Mouse (Mus musculus): ENCODE data around the gene Cox19. TPM values are rescaled to one million over a fixed set of nuclear protein-coding genes. Genes with fewer than 3 reads are reported as not detected.
"Not testable (repeated sequence)": the region's sequence is repeated elsewhere in the genome, so short reads cannot be mapped to it uniquely, and the experiment has no call there.

Cox19 gene
- total RNA-seq, 4 experiments from 2014 or later: 59.2 to 62.6 (median 61.3) TPM

DNA sequence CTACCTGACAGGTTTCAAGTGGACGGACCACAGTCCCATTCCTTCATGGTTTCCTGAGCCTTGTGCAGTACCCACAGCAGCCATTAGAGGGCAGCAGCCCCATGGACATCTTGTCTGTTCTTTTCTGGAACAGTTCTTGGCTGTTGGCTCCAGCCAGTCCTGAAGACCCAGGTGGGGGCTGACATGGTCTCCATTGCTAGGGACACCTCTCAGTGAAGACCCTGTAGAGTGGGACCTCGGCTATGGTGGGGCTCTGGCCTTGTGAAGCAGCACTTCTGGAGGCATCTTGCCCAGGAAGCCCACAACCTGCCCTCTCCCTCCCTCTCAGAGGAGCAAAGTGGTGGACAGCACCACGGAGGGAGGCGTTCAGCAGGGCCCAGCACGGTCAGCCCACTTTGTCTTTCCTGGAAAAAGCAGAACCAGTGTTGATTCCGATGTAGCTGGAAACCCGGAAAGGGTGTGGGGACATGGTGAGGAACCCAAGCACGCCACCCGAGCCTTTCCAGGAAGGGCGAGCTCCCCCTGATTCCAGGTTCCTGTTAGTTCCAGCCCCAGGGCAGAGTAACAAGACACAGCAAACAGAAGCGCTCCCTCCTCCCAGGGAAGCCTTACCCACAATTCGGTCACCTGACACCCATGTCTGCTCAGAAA, 13.2 kb upstream of the Cox19 start:
- peak; percentile 68 to 98 for DNase-seq (ENCODE audit: low spot score in 2 of 2)

DNA sequence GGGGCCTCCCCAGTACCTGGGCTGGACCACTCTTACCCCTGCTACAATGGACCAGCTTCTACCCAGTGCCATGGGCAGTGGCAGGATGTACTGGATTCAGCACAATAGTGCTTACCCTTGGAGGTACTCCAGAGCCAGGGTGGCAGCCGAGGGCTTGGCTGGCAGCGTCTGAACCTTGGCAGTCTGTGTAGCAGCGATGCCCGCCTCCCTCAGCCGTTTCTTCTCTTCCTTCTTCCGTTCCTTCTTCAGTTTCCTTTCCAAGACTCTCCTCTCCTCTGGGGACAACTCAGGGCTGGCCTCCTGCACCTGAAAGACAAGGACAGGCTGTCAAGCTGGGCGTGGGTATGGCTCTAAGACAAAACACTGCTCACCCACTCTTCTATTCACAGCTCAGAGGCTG, 12.6 kb upstream of the Cox19 start:
- DNase-seq (ENCODE audit: low spot score in 2 of 2): no peak

DNA sequence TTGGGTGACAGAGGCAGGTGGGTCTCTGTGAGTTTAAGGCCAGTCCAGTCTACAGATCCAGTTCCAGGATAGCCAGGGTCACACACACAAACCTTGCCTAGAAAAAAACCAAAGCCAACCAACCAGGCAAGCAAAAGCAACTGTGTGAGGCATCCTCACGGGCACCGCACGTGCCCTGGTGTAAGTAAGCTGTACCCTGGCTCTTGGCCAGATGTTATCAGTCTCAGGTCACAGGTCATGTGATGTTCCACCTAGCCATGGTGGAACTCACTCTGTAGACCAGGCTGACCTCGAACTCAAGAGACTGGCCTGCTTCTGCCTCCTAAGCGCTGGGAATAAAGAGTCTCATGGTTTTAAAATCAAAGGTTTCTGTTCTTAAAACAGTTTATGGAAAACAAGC, 8.0 kb upstream of the Cox19 start:
- DNase-seq (ENCODE audit: low spot score in 2 of 2): no peak

DNA sequence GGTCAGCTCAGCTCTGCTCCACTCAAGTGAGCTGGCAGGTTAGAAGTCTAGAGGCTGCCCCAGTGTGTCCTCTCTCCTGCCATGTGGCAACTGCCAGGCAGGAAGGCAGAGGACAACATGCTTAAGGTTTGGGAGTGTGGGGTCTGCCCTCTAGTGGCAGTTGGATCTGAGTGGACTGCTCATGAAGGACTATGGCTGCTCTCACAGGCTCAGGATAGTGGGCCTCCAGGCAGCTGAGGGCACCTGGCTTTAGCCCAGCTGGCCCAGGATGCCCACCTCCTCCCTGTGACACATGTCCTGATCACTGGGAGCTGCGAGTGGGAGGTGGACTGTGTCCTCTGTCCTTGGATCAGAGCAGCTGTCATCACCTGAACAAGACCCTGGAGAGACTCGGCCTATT, 7.4 kb upstream of the Cox19 start:
- DNase-seq (ENCODE audit: low spot score in 2 of 2): no peak

DNA sequence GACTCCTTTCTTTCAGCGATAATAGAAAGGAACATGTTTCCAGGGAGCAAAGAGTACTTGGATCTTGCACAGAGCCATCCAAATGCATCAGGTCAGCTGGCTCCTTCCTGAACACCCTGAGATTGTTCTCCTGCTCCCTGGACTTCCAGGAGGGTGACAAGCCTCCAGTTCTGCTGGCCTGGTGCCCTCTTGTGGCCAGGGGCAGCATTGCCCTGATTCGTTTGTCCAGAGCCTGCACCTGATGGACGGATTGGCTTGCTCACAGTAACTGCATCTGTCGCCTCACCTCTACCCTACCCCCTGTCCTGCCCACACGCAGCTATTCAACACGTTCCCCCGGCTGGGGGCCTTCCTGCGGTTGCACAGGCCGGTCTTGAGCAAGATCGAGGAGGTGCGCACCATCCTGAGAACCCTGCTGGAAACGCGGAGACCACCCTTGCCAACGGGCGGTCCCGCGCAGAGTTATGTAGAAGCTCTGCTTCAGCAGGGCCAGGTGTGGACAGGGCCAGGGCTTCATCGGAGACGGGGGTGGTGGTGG, 4.1 kb upstream of the Cox19 start:
- peak; percentile 55 to 73 for DNase-seq (ENCODE audit: low spot score in 2 of 2)

DNA sequence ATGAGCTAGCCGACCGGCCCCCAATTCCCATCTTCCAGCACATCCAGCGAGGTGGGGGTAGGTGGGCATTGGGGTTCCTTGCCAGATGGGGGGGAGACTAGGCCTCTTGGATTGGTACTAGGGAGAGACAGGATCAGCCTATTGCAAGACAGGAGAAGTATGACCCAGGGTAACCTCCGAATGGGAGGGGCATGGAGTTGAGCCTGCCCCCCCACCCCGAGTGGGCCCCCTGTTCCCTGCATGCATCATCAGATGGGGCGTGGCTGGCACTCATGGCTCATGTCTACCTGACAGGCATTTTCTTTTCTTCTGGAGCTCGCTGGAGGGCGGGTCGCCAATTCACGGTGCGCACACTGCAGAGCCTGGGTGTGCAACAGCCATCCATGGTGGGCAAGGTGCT, 2.7 kb upstream of the Cox19 start:
- no peak for DNase-seq (ENCODE audit: low spot score in 2 of 2)

DNA sequence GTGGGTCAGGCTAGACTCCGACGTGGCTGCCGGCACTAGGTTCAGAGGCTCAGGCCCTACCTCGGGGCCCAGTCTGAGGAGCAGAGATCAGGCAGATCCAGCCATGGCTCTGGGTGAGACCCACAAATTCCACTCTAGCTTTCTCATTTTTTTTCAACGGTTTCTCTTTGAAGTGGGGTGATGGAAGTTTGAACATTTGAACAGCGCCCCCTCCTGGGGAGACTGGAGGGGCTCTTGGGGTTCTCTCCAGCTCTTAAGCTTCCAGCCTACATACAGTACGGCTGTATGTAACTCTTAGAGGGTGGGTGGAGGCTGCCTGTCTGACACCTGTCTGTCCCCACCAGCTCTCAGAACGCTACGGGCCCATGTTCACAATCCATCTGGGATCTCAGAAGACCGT, 2.3 kb upstream of the Cox19 start:
- no peak for DNase-seq (ENCODE audit: low spot score in 2 of 2)

DNA sequence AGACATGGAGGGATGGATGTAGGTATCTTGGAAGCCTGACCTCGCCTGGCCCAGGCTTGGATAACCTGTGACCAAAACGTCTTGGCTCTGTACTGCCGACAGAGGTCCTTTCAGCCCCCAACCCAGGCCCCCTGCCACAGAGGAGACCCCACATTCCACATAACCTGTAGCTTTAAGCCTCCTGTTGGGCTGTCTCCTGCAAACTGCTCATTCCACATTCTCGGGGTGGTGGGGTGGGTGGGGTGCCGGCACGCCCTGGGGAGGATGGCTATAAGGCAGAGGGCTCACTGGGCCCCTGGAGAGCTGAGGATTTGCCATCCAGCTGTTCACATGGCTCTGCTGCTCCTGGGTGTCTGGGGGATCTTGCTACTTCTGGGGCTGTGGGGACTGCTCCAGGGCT, 1.1 kb upstream of the Cox19 start, which contains the start of gene Cyp2w1:
Cyp2w1 (plus strand) TSS at position 301 of the 400 bp plus-strand sequence.
- DNase-seq (ENCODE audit: low spot score in 2 of 2): no peak

DNA sequence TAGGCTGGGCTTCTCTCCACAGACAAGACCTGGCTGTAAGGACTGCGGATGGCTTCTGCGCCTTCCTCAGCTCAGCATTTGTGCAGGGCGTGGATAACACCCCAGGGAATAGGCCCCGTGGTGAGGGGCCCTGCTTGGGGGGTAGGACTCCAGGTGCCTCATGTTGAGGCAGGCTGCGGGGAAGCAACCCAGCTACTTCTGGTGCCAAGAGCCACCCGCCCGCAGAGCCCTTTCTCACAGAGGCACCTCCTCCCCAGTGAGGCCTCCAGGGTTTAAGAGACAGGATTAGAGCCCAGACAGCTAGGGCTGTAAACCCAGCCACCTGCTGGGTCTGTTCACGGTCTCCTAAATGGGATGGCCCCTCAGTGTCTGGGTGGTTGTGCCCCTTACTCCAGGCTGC, 410 bp upstream of the Cox19 start:
- DNase-seq (ENCODE audit: low spot score in 2 of 2): no peak

DNA sequence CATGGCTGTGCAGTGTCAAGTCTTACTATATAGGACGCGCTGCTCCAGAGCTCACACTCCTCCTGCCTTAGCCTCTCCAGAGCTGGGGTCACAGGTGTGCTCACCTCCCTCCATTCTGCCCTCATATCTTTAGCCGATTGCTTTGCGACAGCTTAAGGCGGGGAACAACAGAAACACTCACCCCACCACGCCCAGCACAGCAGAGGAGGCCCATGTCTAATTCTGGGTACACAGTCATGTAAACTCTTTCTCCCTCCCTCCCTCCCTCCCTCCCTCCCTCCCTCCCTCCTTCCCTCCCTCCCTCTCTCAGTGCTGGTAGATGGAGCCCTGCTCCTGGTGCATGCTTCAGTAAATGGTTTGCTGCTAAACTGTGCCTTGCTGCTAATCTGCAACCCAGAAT, 1.5 kb downstream of the Cox19 start:
- no peak for DNase-seq (ENCODE audit: low spot score in 2 of 2)

DNA sequence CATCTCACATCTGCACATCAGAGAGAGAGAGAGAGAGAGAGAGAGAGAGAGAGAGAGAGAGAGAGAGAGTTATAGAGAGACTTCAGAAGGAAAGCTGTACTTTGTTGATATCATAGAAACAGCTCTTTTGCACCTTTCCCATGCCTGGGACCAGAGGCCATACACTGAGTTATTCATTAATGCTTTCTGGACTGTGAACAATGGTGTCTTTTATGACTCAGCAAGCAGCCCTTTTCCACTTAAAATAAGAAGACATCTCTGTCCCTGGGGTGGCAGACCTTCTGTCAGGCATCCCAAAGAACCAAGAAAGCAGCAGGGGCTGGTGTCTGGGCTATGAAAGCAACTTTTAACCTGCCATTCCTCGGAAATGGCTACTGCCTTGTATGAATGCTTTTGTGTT, 4.0 kb downstream of the Cox19 start:
- no peak for DNase-seq (ENCODE audit: low spot score in 2 of 2)

DNA sequence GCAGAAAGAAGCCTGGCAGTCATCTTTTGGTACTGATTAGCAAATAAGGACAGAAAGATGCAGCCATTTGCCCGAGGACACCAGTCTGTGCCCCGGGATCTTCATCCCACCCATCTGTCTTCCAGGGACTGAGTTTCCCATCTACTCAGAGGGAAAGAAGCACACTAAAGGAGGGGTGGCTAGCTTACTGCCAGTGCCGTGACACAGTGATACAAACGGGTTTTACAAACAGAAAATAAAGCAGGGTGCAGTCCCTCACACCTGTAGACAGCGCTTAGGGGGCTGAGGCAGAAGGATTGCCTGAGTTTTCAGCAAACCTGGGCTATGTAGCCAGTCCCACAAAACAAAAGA, 5.9 kb downstream of the Cox19 start:
- DNase-seq (ENCODE audit: low spot score in 2 of 2): no peak

DNA sequence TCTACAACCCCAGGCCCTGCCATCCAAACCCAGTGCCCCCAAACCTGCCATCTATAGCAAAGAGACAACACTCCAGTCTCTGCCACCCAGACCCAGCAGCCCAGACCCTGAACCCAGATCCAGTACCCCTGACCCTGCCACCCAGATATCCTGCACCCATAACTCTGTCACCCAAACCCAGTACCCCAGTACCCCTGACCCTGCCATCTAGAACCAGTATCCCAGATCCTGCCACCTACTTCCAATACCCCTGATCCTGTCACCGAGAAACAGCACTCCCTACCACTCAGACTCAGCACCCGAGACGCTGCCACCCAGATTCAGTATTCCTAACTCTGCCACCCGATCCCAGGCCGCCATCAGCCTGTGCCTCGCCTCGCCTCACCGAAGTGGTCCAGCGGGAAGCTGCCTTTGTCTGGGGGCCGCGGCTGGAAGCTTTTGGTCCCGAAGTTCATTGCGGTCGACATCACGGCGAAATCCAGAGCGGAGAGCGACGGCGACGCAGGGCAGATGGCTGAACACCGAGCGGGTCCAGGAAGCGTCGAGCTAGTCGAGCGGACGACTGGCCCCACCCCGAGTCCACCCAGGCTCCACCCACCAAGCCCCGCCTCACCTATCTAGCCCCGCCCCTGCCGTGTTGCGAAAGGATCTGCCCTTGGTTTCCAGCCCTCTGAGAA, 6.4 kb downstream of the Cox19 start:
- DNase-seq (ENCODE audit: low spot score in 2 of 2): peak; percentile 78 to 85

DNA sequence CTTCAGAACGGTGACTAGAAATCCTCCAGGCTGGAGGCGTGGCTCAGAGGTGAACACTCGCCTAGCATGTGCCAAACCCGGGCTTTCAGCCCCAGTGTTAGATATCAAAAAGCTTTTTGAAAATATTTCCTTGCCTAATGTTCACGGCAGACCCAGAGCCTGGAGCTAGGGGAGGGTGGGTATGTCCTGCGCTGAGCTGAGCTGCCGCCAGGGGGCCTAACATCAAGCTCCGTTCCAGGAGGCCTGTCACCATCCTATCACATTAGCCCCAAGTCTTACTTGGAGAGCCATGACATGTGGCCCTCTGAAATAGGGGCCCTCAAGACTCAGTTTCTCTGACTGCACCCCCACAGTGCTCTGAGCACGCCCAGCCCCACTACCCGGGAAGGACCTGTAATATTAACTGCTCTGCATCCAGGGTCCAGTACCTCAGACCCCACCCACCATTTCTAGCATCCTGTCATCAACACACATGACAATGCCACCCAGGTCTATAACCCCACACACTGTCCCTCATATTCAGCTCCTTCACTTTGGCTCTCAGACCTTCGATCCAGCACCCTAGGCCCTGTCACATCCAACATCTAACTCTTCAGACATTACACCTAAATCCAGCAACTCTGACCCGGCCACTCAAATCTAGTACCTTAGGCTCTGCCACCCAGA, 7.1 kb downstream of the Cox19 start:
- DNase-seq (ENCODE audit: low spot score in 2 of 2): peak; percentile 50 to 59

DNA sequence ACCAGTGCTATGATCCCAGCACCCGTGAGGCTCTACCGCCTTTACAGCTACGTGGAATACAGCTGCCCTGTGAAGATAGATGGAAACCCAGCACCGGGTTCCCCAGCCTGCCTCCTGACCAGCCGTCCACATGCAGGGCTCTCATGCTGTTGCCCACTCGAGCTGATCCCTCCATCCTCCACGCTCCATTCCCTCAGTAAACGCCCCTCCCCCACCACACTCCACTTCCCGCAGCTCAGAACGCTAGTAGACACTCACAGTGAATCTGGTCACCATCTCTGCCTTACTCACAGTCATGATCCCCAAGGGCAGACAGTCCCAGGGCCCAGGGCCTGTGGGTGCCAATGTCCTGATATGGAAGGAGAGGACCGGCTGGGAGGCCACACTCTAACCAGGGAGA, 12.3 kb downstream of the Cox19 start:
- DNase-seq (ENCODE audit: low spot score in 2 of 2): no peak

DNA sequence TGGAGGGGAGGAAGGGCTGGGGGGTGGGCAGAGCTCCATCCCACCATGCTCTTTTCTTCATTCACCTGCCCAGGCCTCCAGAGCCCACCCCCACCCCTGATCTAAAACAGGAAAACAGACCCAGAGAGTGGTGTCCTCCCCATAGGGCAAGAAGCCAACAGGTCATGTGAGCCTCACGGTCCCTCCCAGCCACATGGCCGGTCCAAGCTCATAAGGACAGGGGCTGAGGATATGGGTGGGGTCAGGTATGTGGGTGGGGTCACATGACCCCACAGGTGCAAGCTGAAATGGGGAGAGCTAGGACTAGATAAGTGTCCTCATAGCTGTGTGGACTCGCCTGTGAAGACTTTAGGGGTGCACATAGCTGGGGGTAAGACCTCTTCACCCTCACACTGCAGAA, 12.8 kb downstream of the Cox19 start:
- DNase-seq (ENCODE audit: low spot score in 2 of 2): no peak

DNA sequence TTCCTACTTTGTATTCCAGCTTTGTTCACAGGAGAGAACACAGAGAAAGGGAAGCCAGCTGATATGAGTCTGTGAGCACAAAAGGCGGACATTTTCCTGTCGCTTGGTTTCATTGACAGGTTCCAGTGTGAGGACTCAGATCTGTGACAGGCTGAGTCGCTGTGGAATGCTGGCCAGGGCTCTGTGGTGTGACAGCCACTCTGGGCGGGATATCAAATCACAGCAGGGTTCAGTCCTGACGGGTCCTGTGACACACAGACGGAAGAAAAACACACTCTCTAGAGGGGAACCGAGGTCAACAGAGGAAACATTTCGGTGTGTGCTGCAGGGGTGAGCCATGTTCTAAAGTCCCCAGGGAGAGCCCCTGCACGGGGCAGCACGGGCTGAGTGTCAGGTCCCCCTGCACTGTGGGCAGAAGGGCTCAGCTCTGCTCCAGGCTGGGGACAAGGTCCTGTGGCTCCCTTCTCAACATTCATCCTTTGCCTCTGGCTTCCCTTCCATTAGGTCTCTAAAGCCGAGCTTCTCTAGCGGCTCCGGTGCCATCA, 13.3 kb downstream of the Cox19 start:
- no peak for DNase-seq (ENCODE audit: low spot score in 2 of 2)

DNA sequence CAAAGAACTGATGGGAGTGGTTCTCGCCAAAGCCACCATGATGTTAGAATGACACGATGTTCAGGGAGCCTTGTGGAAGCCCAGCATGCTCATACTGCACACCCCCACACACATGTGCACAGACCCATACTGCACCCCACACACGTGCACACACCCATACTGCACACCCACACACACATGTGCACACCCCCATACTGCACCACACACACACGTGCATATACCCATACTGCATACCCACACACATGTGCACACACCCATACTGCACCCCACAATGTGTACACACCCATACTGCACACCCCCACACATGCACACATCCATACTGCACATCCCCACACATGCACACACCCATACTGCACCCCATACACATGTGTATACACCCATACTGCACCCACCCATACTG, 15.6 kb downstream of the Cox19 start:
- no peak for DNase-seq (ENCODE audit: low spot score in 2 of 2)

DNA sequence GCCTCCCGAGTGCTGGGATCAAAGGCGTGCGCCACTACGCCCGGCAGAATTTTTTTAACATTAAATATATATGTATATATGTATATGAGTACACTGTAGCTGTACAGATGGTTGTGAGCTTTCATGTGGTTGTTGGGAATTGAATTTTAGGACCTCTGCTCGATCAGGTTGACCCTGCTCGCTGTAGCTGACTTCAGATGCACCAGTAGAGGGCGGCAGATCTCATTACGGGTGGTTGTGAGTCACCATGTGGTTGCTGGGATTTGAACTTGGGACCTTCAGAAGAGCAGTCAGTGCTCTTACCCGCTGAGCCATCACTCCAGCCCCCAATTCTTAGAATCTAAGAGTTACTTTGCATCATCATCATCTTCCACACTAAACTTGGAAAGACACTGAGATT, 16.8 kb downstream of the Cox19 start:
- not testable (repeated sequence) for DNase-seq (ENCODE audit: low spot score in 2 of 2)

DNA sequence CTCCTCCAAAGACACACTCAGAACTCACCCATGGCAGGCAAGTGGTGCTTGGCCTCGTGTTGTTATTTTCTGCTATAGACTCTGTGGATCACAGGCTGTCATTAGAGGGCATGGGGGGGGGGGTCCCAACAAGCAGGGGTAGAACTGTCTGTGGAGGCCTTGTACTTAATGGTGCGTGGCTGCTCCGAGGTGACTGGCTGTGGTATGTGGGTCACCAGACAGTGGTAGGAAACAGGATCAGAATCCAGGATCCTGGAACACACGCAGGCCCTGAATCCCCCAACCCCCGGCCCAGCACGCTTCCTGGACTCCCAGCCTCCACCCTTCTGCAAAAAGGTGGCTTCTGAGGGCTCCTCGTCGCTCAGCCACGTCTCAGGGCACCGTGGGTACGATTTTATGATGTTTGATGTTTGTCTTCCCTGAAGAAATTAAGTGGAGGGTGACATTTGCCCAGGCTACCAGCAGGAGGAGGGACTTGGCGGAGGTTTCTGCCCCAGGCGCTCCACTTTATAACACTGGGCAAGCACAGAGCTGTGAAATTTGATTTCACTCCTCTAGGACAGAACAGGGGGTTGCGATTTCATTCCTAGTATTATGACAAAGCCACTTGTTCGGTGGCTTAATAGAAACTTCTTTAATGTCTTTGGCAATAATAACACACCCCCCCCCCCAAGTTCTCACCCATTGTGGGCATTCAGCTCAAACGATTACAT, 17.8 kb downstream of the Cox19 start:
- no peak for DNase-seq (ENCODE audit: low spot score in 2 of 2)

DNA sequence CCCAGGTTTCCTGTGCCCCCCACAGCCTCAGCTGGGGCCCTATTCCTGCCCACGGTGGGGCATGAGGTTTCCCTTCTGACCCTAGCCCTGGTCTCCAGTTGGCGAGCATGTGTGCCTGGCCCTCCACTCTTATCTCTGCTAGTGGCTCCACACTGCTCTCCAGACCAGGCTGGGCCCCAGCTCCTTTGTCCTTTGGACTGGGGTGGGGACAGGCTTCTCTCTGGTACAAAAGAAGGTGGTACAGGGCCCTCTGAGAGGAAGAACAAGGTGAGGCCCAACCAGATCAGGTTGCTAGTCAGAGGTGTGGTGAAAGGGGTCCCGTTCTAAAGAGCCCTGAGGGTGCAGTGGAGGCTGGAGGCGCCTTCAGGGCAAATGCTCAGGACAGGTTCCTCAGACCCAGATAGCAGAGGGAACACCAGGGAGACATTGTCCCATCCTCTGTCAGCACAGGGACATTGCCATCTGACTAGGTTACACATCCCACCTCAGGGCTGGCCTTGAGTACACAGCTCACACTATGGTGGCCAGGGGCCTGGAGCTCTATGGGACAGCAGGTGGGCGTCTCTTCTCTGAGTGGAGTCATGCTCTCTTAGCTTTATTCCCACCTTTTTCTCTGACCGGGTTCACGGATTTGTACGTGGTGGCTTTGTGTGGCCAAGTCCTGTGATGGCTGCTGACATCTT, 18.5 kb downstream of the Cox19 start:
- DNase-seq (ENCODE audit: low spot score in 2 of 2): no peak
